Mouse (Mus musculus) limb, embryonic 14.5 days (tissue): ENCODE results near the gene Vmn2r109. TPM values are rescaled to one million over a fixed set of nuclear protein-coding genes. Genes with fewer than 3 reads are reported as not detected.
"Not testable (repeated sequence)": the region's sequence is repeated elsewhere in the genome, so short reads cannot be mapped to it uniquely, and the experiment has no call there.

ENCODE experiments used
- ATAC-seq: fragments of 200-750 bp; cut with Nextera tagmentation; 2 replicates; pipeline ENCODE4 v1.8.0; 2017; ENCODE audit warnings: low read depth, moderate number of reproducible peaks, moderate TSS enrichment; ENCODE audit not compliant: low FRiP score
- DNase-seq: peaks from one replicate; pipeline ENCODE4 v3.0.0-alpha.2; 2015; ENCODE audit warnings: low spot score
- H3K27ac ChIP-seq: fragments of 300-500 bp; sonication (generic); replicated peaks from 2 replicates; pipeline ENCODE4 v1.5.1; 2014; ENCODE audit warnings: low read depth, mild to moderate bottlenecking, low read length, moderate library complexity, mixed read lengths
- H3K27me3 ChIP-seq: fragments of 300-500 bp; sonication (generic); 2 replicates; pipeline ENCODE4 v1.6.1; 2014; ENCODE audit warnings: low read length, mixed read lengths; ENCODE audit not compliant: control insufficient read depth, insufficient read depth
- H3K36me3 ChIP-seq: fragments of 300-500 bp; sonication (generic); 2 replicates; pipeline ENCODE4 v1.6.1; 2014; ENCODE audit warnings: mild to moderate bottlenecking, low read length, moderate library complexity, mixed read lengths; ENCODE audit not compliant: control insufficient read depth, insufficient read depth
- H3K4me1 ChIP-seq: fragments of 300-500 bp; sonication (generic); 2 replicates; pipeline ENCODE4 v1.6.1; 2014; ENCODE audit warnings: antibody characterized with exemption, low read length, mixed read lengths; ENCODE audit not compliant: control insufficient read depth, insufficient read depth
- H3K4me2 ChIP-seq: fragments of 300-500 bp; sonication (generic); replicated peaks from 2 replicates; pipeline ENCODE4 v1.6.1; 2014; ENCODE audit warnings: low read depth, mild to moderate bottlenecking, low read length, moderate library complexity; ENCODE audit not compliant: severe bottlenecking
- H3K4me3 ChIP-seq: fragments of 300-500 bp; sonication (generic); replicated peaks from 2 replicates; pipeline ENCODE4 v1.5.1; 2014; ENCODE audit warnings: low read length
- H3K9ac ChIP-seq: fragments of 300-500 bp; sonication (generic); 2 replicates; pipeline ENCODE4 v1.6.1; 2014; ENCODE audit warnings: mild to moderate bottlenecking, low read depth, low read length, moderate library complexity; ENCODE audit not compliant: severe bottlenecking
- H3K9me3 ChIP-seq: fragments of 300-500 bp; sonication (generic); 2 replicates; pipeline ENCODE4 v1.6.1; 2016; ENCODE audit warnings: low read length; ENCODE audit not compliant: control insufficient read depth
- POLR2A ChIP-seq: fragments of 200-500 bp; IDR thresholded peaks from 2 replicates; pipeline ENCODE4 v1.8.0; 2012; ENCODE audit warnings: inconsistent platforms, mild to moderate bottlenecking, moderate library complexity, borderline replicate concordance; ENCODE audit not compliant: insufficient read depth, insufficient read length; ENCODE audit errors: extremely low read depth
- WGBS: fragments of 180-500 bp; shearing (Covaris S2); extraction: QIAGEN DNeasy Blood & Tissue Kit; methylation state at CpG from one replicate; pipeline ENCODE4 v1.1.7; 2014; 5-methylcytosine and 5-hydroxymethylcytosine counted together
- polyA plus RNA-seq, 2 experiments: library from polyadenylated mRNA; depleted of rRNA in 1 of 2; stranded (reverse) in 1 of 2; unstranded in 1 of 2; fragments of >200 nt; fragmentation: Nextera tagmentation in 1 of 2; extraction: Ambion mirVana in 1 of 2; gene quantifications; 2 replicates each; pipeline versions ENCODE4 v1.2.1 to v1.2.3; 2012 to 2014

The Vmn2r109 gene
- not detected in 2 replicates for polyA plus RNA-seq (2012; rRNA removed)
- not detected in 2 replicates for polyA plus RNA-seq (2014; fragmentation: Nextera tagmentation; extraction: Ambion mirVana)

DNA sequence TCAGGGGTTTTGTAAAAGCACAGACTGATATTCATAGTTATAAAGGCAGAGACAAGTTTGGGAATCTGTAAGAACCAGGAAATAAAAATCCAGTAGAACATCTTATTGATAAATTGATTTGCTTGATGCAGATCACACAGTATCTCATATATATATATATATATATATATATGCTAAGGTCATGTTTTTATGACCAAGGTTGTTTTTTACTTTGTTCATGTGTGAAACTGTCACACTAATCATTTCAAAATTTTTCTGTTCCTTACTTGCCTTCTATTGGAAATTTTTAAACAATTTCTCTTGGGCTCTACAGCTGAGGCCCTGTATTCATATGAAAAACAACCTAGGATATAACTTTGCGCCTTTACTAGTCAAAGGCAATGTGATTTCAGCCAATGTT, at the start of gene Vmn2r109:
Gene Vmn2r109, minus strand, starts transcription at position 101 of the 400 bp plus-strand sequence.
- no peak for ATAC-seq
- no peaks in the 10 kb centered on the region for H3K36me3 ChIP-seq
- no peak within 1 kb of the TSS for H3K27ac ChIP-seq
- H3K4me1 ChIP-seq = no peaks in the 10 kb centered on the region
- no peak for DNase-seq
- TF ChIP-seq POLR2A = no peak
- H3K4me3 ChIP-seq = no peak within 1 kb of the TSS
- 96% methylated on average over 1 of the region's 1 CpGs for WGBS
- no peaks in the 10 kb centered on the region for H3K9me3 ChIP-seq
- H3K9ac ChIP-seq = no peak within 1 kb of the TSS
- no peak within 1 kb of the TSS for H3K4me2 ChIP-seq
- H3K27me3 ChIP-seq = no peaks in the 10 kb centered on the region

DNA sequence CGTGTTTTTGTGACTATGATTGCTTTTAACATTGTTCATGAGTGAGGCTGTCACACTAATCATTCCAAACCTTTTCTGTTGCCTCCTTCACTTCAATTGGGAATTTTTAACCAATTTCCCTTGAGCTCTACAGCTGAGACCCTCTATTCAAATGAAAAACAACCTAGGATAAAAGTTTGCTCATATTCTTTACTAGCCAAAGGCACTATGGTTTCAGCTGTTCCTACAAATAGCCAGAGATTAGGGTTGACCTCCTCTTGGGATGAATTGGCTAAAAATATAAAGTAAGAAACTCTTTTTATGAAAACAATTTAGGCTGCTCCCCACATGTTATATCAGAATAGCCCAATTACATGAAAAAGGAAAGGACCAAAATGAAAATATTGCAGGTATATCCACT, 31.8 kb upstream of the Vmn2r109 start, which contains the start of gene Vmn2r110:
Gene Vmn2r110, minus strand, starts transcription at position 101 of the 400 bp plus-strand sequence.
- 25% methylated on average over 1 of the region's 1 CpGs for WGBS
- no peak within 1 kb of the TSS for H3K4me3 ChIP-seq
- no peak within 1 kb of the TSS for H3K9ac ChIP-seq
- ATAC-seq (no peak), DNase-seq (no peak)
- TF ChIP-seq POLR2A = no peak
- no peaks in the 10 kb centered on the region for H3K9me3 ChIP-seq
- no peaks in the 10 kb centered on the region for H3K27me3 ChIP-seq
- no peak within 1 kb of the TSS for H3K4me2 ChIP-seq
- no peaks in the 10 kb centered on the region for H3K36me3 ChIP-seq
- H3K4me1 ChIP-seq = no peaks in the 10 kb centered on the region
- no peak within 1 kb of the TSS for H3K27ac ChIP-seq

DNA sequence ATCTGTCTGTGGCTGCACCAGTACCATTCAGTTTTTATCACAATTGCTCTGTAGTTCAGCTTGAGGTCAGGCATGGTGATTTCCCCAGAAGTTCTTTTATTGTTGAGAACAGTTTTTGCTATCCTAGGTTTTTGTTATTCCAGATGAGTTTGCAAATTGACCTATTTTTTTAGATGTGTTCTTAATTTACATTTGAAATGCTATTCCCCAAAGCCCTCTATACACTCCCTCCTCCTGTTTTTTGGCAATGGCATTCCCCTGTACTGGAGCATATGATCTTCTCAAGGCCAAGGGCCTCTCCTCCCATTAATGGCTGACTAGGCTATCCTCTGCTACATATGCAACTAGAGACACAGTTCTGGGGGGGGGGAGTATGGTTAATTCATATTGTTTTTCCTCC, 56.3 kb downstream of the Vmn2r109 start:
- not testable (repeated sequence) for H3K4me1 ChIP-seq, DNase-seq, H3K27me3 ChIP-seq, H3K9ac ChIP-seq, H3K4me3 ChIP-seq, ATAC-seq, H3K9me3 ChIP-seq, H3K36me3 ChIP-seq, H3K4me2 ChIP-seq, H3K27ac ChIP-seq

DNA sequence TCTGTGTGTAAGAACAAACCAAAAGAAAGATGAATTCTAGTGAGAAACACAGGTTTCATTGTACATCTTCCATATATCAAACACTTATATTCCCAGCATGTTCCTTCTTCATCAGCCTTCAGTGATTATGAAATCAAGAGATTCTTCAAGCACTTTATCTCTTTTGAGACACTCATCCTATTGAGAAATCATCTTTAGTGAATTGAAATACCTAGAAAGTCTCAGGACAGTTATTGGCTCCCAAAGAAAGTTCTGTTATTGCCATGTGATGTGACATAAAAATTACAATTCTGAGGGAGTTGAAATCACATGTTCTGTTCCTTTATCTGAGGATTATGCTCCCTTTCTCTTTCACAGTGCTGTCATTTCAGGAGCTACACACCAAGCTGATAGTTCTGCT, 66.7 kb downstream of the Vmn2r109 start, which contains the start of gene Vmn1r225:
Gene Vmn1r225, plus strand, starts transcription at position 301 of the 400 bp plus-strand sequence.
- Histone ChIP-seq H3K4me2 (no peak within 1 kb of the TSS), H3K4me1 (no peaks in the 10 kb centered on the region), H3K4me3 (no peak within 1 kb of the TSS), H3K36me3 (no peaks in the 10 kb centered on the region), H3K9me3 (no peaks in the 10 kb centered on the region; the same call in 1 of the 2 replicates), H3K27ac (no peak within 1 kb of the TSS), H3K27me3 (no peaks in the 10 kb centered on the region), H3K9ac (no peak within 1 kb of the TSS)
- DNase-seq = no peak
- TF ChIP-seq POLR2A = no peak
- ATAC-seq = no peak

Other genes with a start within 250 kb of the Vmn2r109 start
- gene Vmn2r107, start 219.5 kb downstream of the Vmn2r109 start, polyA plus RNA-seq (2012; rRNA removed) = not detected in 2 replicates
- not detected in 2 replicates for gene Vmn2r107, start 219.5 kb downstream of the Vmn2r109 start, polyA plus RNA-seq (2014; fragmentation: Nextera tagmentation; extraction: Ambion mirVana)
- not detected in 2 replicates for gene Vmn1r224, start 150.6 kb downstream of the Vmn2r109 start, polyA plus RNA-seq (2012; rRNA removed)
- gene Vmn1r224, start 150.6 kb downstream of the Vmn2r109 start, polyA plus RNA-seq (2014; fragmentation: Nextera tagmentation; extraction: Ambion mirVana) = not detected in 2 replicates
- gene Vmn2r108, start 83.4 kb downstream of the Vmn2r109 start, polyA plus RNA-seq (2012; rRNA removed) = not detected in 2 replicates
- not detected in 2 replicates for gene Vmn2r108, start 83.4 kb downstream of the Vmn2r109 start, polyA plus RNA-seq (2014; fragmentation: Nextera tagmentation; extraction: Ambion mirVana)
- gene Vmn1r225, start 66.6 kb downstream of the Vmn2r109 start, polyA plus RNA-seq (2012; rRNA removed) = not detected in 2 replicates
- not detected in 2 replicates for gene Vmn1r225, start 66.6 kb downstream of the Vmn2r109 start, polyA plus RNA-seq (2014; fragmentation: Nextera tagmentation; extraction: Ambion mirVana)
- not detected in 2 replicates for gene Vmn2r110, start 31.7 kb upstream of the Vmn2r109 start, polyA plus RNA-seq (2012; rRNA removed)
- gene Vmn2r110, start 31.7 kb upstream of the Vmn2r109 start, polyA plus RNA-seq (2014; fragmentation: Nextera tagmentation; extraction: Ambion mirVana) = 0.03 and 0.07 TPM in 2 replicates
- not detected in 2 replicates for gene Fpr-rs3, start 60.1 kb upstream of the Vmn2r109 start, polyA plus RNA-seq (2012; rRNA removed)
- gene Fpr-rs3, start 60.1 kb upstream of the Vmn2r109 start, polyA plus RNA-seq (2014; fragmentation: Nextera tagmentation; extraction: Ambion mirVana) = not detected in 2 replicates
- gene Vmn1r226, start 118.1 kb upstream of the Vmn2r109 start, polyA plus RNA-seq (2012; rRNA removed) = not detected in 2 replicates
- not detected in 2 replicates for gene Vmn1r226, start 118.1 kb upstream of the Vmn2r109 start, polyA plus RNA-seq (2014; fragmentation: Nextera tagmentation; extraction: Ambion mirVana)
- gene Vmn1r227, start 165.1 kb upstream of the Vmn2r109 start, polyA plus RNA-seq (2012; rRNA removed) = not detected in 2 replicates
- not detected in 2 replicates for gene Vmn1r227, start 165.1 kb upstream of the Vmn2r109 start, polyA plus RNA-seq (2014; fragmentation: Nextera tagmentation; extraction: Ambion mirVana)
- gene Vmn1r228, start 221.4 kb upstream of the Vmn2r109 start, polyA plus RNA-seq (2012; rRNA removed) = not detected in 2 replicates
- not detected in 2 replicates for gene Vmn1r228, start 221.4 kb upstream of the Vmn2r109 start, polyA plus RNA-seq (2014; fragmentation: Nextera tagmentation; extraction: Ambion mirVana)
- gene Vmn1r229, start 246.8 kb upstream of the Vmn2r109 start, polyA plus RNA-seq (2012; rRNA removed) = not detected in 2 replicates
- gene Vmn1r229, start 246.8 kb upstream of the Vmn2r109 start, polyA plus RNA-seq (2014; fragmentation: Nextera tagmentation; extraction: Ambion mirVana) = not detected in 2 replicates